Mouse (Mus musculus): ENCODE measurements around the gene Slc30a4. TPM values are rescaled to one million over a fixed set of nuclear protein-coding genes. Genes with fewer than 3 reads are reported as not detected.
A peak's percentile ranks its signal among the peaks of the same experiment; 100 is the strongest.

Slc30a4 gene
- total RNA-seq (2022), result 1 to 10 TPM; 8.1 to 9.4 (median 8.6) TPM

- DNase-seq (ENCODE audit: low spot score), result peak; percentile 48
Measured at GRCm38 (mm10) chr2:122702181-122703036, at the start of gene Slc30a4. TSS of gene Slc30a4 (minus strand) at chr2:122702663.

DNA sequence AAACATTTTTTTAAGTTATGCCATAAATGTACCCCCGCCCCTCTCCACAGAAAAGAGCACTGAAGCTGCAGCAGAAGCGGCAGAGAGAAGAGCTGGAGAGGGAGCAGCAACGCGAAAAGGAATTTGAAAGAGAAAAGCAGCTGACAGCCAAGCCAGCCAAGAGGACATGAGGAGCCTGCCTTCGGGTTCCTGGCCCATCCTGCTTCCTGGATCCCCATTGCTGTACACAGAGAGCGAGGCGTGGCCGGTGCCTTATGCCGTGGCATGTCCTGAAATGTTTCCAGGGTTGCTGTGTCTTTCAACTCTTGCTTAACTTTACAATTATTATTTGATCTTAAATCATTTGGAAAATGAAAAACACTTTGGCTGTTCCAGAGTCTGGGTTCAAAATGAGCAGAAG is 44.0 kb upstream of the Slc30a4 start:
- peak; percentile 33 for DNase-seq (ENCODE audit: low spot score)

DNA sequence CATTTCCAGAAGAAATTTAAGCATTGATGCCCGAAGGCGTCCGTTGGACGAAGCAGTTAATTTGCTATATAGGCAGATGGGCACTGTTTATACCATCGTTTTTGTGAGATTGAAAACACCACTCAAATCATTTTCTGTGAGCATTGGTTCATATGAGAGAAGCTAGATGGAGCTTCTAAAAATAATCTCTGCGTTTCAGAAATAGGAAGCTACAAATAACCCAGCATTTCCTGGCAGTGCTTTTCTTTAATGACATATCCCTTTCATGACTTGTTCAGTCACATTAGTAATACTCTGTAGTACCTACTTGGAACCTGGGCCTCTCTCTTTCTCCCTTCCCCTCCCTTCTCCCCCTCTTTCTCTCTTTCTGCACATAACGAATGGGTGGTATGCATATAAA is 36.6 kb upstream of the Slc30a4 start:
- no peak for DNase-seq (ENCODE audit: low spot score)

- DNase-seq (ENCODE audit: low spot score), result peak; percentile 85
Measured at GRCm38 (mm10) chr2:122737894-122738830, 35.7 kb upstream of the Slc30a4 start, which contains the start of gene Bloc1s6. TSS of gene Bloc1s6 (plus strand) at chr2:122738503.

GRCm38 (mm10) chr2:122731456-122731855 is 29.0 kb upstream of the Slc30a4 start:
- DNase-seq (ENCODE audit: low spot score), result no peak

- DNase-seq (ENCODE audit: low spot score), result no peak
Measured at GRCm38 (mm10) chr2:122725604-122726003, 23.1 kb upstream of the Slc30a4 start.

DNA sequence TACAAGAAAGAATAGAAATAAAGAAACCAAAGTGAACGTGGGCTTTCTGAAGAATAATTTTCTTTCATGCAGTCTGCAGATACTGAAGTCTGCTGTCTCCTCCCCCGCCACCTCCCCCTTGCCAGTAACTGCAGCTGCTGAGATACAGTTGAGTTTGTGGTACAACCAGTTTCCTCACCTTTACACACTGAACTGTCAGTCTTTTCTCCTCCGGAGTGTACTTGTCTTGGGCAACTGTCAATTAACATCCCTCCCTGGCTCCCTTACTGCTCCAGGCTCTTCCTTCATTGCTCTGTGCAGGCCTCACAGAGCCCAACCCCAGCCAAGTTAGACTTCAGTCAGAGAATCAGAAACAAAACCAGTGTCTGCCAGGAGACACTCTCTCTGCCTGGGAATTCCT is 18.1 kb upstream of the Slc30a4 start:
- no peak for DNase-seq (ENCODE audit: low spot score)

GRCm38 (mm10) chr2:122719232-122719631 is 16.8 kb upstream of the Slc30a4 start:
- no peak for DNase-seq (ENCODE audit: low spot score)

DNA sequence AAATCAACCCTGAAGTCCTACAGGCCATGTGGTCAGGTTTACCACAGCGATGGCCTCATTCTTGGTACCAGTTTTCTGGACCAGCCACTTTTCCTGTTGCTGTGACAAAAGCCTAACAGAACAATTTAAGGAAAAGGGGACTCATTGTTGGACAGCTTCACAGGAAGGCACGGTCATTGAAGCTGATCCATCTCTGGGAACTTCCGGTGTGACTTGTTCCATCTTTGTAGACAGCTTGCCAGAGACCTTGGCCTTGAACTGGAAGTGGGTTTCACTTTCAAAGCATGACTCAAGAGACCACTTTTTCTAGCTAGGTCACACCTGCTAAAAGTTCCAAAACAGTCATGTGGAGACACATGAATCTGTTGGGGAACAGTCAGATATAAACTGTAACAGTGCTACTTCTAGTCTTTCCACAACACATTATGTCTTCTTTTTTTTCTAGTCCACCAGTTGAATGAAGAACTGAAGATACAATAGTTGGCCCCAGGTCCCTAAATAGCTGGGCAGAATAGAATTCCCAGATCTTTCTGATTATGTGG is 13.9 kb upstream of the Slc30a4 start:
- no peak for DNase-seq (ENCODE audit: low spot score)

DNA sequence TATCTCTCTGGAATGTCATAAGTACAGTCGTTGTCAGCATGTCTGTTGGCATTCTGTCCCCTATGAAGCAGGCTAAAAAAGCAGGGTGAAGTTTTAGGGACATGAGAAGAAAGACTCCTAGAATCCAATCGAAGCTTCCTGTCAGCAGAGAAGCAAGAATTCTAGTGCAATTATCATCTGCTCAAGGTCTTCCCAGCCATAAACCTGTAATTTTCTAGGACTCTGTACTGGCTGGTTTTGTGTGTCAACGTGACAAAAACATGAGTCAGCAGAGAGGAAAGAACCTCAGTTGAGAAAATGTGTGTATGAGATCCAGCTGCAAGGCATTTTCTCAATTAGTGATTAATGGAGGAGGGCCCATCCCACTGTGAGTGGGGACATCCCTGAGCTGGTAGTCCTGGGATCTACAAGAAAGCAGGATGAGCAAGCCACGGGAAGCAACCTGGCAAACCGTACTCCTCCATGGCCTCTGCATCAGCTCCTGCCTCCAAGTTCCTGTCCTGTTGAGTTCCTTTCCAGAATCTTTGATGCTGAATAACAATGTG is 12.8 kb upstream of the Slc30a4 start:
- DNase-seq (ENCODE audit: low spot score), result no peak

GRCm38 (mm10) chr2:122712848-122713247 is 10.4 kb upstream of the Slc30a4 start:
- no peak for DNase-seq (ENCODE audit: low spot score)

GRCm38 (mm10) chr2:122711911-122712310 is 9.4 kb upstream of the Slc30a4 start:
- no peak for DNase-seq (ENCODE audit: low spot score)

DNA sequence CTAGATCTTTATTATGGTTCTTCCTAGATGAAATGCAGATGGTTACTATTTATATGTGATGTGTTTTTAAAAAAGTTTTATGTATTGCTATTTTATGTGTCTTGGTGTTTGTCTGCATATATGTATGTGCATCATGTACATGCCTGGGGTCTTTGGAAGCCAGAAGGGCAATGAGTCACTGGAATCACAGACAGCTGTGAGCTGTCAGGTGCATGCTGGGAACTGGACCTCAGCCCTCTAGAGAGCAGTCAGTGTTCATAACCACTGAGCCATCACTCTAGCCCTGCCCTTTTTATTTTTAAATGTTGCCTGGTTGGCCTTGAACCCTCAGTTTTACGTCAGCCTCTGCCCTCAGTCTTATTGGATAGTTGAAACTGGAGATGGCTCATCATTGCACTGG is 6.7 kb upstream of the Slc30a4 start:
- DNase-seq (ENCODE audit: low spot score), result no peak

GRCm38 (mm10) chr2:122708080-122708479 is 5.6 kb upstream of the Slc30a4 start:
- DNase-seq (ENCODE audit: low spot score), result no peak

GRCm38 (mm10) chr2:122704572-122704971 is 2.1 kb upstream of the Slc30a4 start:
- no peak for DNase-seq (ENCODE audit: low spot score)

DNA sequence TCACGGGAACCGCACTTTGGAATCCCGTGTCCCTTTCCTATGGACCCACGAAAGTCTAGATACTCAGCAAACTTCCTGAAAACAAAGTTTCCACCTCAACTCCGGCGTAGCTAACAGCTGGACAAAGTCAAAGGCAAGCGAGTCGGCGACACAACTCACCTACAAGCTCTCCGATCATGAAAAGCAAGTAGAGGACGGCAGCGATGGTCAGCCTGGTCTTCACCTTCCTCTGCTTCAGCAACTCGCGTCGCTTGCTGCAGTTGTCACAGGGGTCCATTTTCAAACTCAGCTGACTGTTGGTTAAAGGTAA is 637 bp downstream of the Slc30a4 start:
- DNase-seq (ENCODE audit: low spot score), result no peak

DNA sequence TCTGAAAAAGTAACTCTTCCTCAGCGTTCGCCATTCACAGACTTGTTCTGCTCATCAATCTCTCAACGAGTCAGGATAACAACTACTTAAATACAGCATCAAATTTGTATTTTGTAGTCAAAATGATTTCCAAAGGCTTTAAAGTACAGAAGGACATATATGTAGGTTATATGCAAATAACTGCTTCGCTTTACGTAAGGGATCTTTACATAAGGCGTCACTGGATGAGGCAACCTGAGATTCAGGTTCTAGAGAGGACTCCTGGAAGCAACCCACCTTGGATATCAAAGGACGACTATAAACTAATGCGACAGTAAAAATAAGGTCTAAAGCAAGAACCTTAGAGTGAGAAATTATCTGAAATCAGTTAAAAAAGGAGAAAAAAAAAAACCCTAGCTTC is 1.5 kb downstream of the Slc30a4 start:
- DNase-seq (ENCODE audit: low spot score), result no peak

GRCm38 (mm10) chr2:122697526-122697925 is 4.9 kb downstream of the Slc30a4 start:
- DNase-seq (ENCODE audit: low spot score), result no peak

DNA sequence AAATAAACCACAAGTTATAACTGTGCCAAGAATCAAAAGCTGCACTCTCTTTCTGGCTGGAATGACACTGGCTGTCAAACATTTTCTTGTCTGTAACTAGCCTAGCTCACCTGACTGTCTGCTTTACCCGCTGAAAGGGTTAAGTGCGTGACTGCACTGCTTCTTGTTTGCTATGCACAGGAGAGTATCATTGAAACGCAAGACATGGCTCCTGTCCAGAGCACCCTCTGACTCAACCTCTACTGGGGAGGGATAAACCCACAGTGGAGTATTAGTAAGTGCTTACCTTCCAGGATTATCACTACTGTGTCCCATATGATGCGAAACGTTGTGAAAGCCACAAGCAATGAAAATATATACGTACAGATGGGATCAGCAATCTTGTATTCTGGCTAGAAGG is 15.8 kb downstream of the Slc30a4 start:
- no peak for DNase-seq (ENCODE audit: low spot score)

GRCm38 (mm10) chr2:122683641-122684040 is 18.8 kb downstream of the Slc30a4 start:
- no peak for DNase-seq (ENCODE audit: low spot score)

DNA sequence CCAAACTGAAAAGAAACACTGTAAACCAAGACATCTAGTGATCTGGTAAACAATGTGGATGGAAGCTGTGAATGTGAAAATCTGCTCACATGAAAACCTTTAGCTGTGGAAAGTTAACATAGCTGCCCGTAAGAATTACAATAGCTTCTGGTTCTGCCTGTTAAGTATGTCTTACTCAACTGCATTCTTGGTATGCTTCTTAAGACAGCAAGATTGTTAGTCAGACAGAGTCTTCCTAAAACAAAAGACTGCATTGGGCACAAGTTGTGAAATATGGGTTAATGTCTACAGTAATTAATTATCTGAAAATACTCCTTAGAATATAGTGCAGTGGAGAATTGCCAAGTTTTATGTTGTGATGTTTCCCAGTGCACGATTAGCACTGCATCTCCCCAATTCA is 19.9 kb downstream of the Slc30a4 start:
- no peak for DNase-seq (ENCODE audit: low spot score)

Data from heart, adult 8-10 months (tissue).